Comparison of ENCODE assay signal across 28 mouse cellular contexts in the genomic region with DNA sequence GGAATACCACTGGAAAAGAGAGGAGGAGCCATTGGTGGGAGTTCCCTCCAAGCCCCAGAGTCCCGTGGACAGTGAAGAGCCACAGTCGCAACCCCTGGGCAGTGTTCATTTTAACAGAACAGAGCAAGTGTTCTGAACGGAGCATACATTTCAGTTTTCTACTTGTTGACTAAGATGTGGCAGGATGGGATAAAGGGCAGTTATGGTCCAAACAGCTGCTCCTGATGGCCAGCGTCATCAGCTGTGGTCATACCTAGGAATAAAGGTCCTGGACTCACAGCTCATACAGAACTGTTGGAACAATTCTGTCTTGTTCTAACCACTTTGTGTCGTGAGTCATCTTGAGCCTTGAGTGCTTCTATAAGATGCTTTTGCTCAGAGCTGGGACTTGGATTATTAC.
"Had no signal": no experiment of that assay in that cellular context is flagged by ENCODE, and none has a peak within 500 bp of the region (broad histone marks: within the 10 kb centered on the region; RNA-seq: fewer than 3 reads in every experiment).

No protein-coding gene starts in this region.

- H3K4me1 ChIP-seq: heart, embryonic 15.5 days; kidney, embryonic 15.5 days; limb, embryonic 12.5 days; liver, embryonic 13.5 days; liver, embryonic 15.5 days had no signal

- DNase-seq: gastrocnemius, postnatal 14 days; gastrocnemius, postnatal 36 days; heart, adult 11 months; heart, adult 2 months; heart, postnatal 14 days; heart, postnatal 36 days; kidney, adult 18-20 months; kidney, adult 8-10 months; kidney, postnatal 14 days; kidney, postnatal 36 days; layer of hippocampus, adult 9-11 months; liver; liver, embryonic 13.5 days; liver, postnatal 0 days had no signal

- H3K4me3 ChIP-seq: heart, adult 2 months; heart, embryonic 13.5 days; heart, embryonic 15.5 days; hindbrain, embryonic 13.5 days; hindbrain, embryonic 15.5 days; kidney, embryonic 15.5 days; left cerebral cortex, adult 2 months; limb, embryonic 10.5 days; limb, embryonic 12.5 days; liver, embryonic 13.5 days; liver, embryonic 15.5 days had no signal

- H3K27ac ChIP-seq: heart, adult 2 months; heart, embryonic 13.5 days; heart, embryonic 15.5 days; hindbrain, embryonic 13.5 days; hindbrain, embryonic 15.5 days; hindbrain, postnatal 0 days; kidney, embryonic 15.5 days; kidney, postnatal 0 days; left cerebral cortex, adult 2 months; limb, embryonic 10.5 days; limb, embryonic 12.5 days; liver, embryonic 13.5 days; liver, embryonic 15.5 days had no signal

- ATAC-seq: hindbrain, postnatal 0 days; intestine, embryonic 16.5 days; liver, postnatal 0 days had no signal

- H3K9me3 ChIP-seq: heart, embryonic 13.5 days; heart, embryonic 15.5 days; hindbrain, embryonic 13.5 days; hindbrain, embryonic 15.5 days; kidney, embryonic 15.5 days; limb, embryonic 10.5 days; limb, embryonic 12.5 days; liver, embryonic 13.5 days; liver, embryonic 15.5 days had no signal

- H3K36me3 ChIP-seq: heart, embryonic 13.5 days; heart, embryonic 15.5 days; hindbrain, embryonic 13.5 days; hindbrain, embryonic 15.5 days; kidney, embryonic 15.5 days; limb, embryonic 10.5 days; limb, embryonic 12.5 days; liver, embryonic 13.5 days; liver, embryonic 15.5 days had no signal

- H3K27me3 ChIP-seq: heart, embryonic 13.5 days; heart, embryonic 15.5 days; hindbrain, embryonic 13.5 days; hindbrain, embryonic 15.5 days; kidney, embryonic 15.5 days; limb, embryonic 12.5 days; liver, embryonic 13.5 days; liver, embryonic 15.5 days had no signal

- H3K9ac ChIP-seq: heart, embryonic 13.5 days; heart, embryonic 15.5 days; hindbrain, embryonic 13.5 days; hindbrain, embryonic 15.5 days; kidney, embryonic 15.5 days; limb, embryonic 12.5 days; liver, embryonic 13.5 days; liver, embryonic 15.5 days; liver, postnatal 0 days had no signal

- H3K4me2 ChIP-seq: heart, embryonic 11.5 days; heart, embryonic 13.5 days; heart, embryonic 15.5 days; hindbrain, embryonic 13.5 days; hindbrain, embryonic 15.5 days; kidney, embryonic 15.5 days; limb, embryonic 12.5 days; liver, embryonic 11.5 days; liver, embryonic 13.5 days; liver, embryonic 15.5 days had no signal
